Mouse (Mus musculus) C2C12 (cell line): ENCODE measurements around the gene Cnot8. TPM values are rescaled to one million over a fixed set of nuclear protein-coding genes. Genes with fewer than 3 reads are reported as not detected.

Experiments
- H3K27me3 ChIP-seq: one replicate; pipeline ENCODE4 v1.6.1; 2011; ENCODE audit not compliant: control insufficient read depth, insufficient read depth, insufficient read length
- H3K36me3 ChIP-seq: one replicate; pipeline ENCODE4 v1.6.1; 2011; ENCODE audit not compliant: control insufficient read depth, insufficient read depth
- H3K4me3 ChIP-seq: one replicate; pipeline ENCODE4 v1.5.1; 2011; ENCODE audit warnings: mild to moderate bottlenecking, control low read depth; ENCODE audit not compliant: poor library complexity, insufficient read depth, severe bottlenecking
- H3K79me2 ChIP-seq: one replicate; pipeline ENCODE4 v1.6.1; 2011; ENCODE audit not compliant: control insufficient read depth, insufficient read depth
- H3K79me3 ChIP-seq: one replicate; pipeline ENCODE4 v1.6.1; 2011; ENCODE audit warnings: low read depth, control low read depth
- H3ac ChIP-seq: one replicate; pipeline ENCODE3; 2011; ENCODE audit warnings: low read depth; ENCODE audit not compliant: control insufficient read depth, insufficient read length
- CEBPB ChIP-seq: IDR thresholded peaks from one replicate; pipeline ENCODE4 v1.6.1; 2011; ENCODE audit warnings: low read depth, mild to moderate bottlenecking, control low read depth, moderate library complexity
- CTCF ChIP-seq: IDR thresholded peaks from one replicate; pipeline ENCODE4 v1.5.1; 2011; ENCODE audit not compliant: control insufficient read depth, insufficient read depth, insufficient read length
- FOSL1 ChIP-seq: IDR thresholded peaks from one replicate; pipeline ENCODE4 v1.8.0; 2011; ENCODE audit warnings: mild to moderate bottlenecking, low read length; ENCODE audit not compliant: poor library complexity, insufficient read depth, severe bottlenecking
- MAX ChIP-seq: IDR thresholded peaks from one replicate; pipeline ENCODE4 v1.6.1; 2011; ENCODE audit warnings: mild to moderate bottlenecking, control low read depth
- MYOD1 ChIP-seq: IDR thresholded peaks from one replicate; pipeline ENCODE4 v1.6.1; 2011; ENCODE audit warnings: low read depth; ENCODE audit not compliant: control insufficient read depth, insufficient read length
- MYOG ChIP-seq: IDR thresholded peaks from one replicate; pipeline ENCODE4 v1.6.1; 2011; ENCODE audit not compliant: control insufficient read depth, insufficient read length; ENCODE audit errors: extremely low read depth
- USF1 ChIP-seq: IDR thresholded peaks from one replicate; pipeline ENCODE4 v1.6.1; 2011; ENCODE audit warnings: low read depth, mild to moderate bottlenecking, control low read depth, moderate library complexity
- polyA plus RNA-seq: library from polyadenylated mRNA; unstranded; fragments of >200 nt; fragmentation: generic; extraction: Trizol; gene quantifications from one replicate; pipeline ENCODE4 v1.2.1, GENCODE M21; 2012; ENCODE audit warnings: missing spikeins

The Cnot8 gene
- polyA plus RNA-seq, 1 experiment: 44.6 TPM

GRCm38 (mm10) chr11:58072978-58073377 is 31.0 kb upstream of the Cnot8 start:
- H3ac ChIP-seq: no peak overlapping the region
- no peaks in the 10 kb centered on the region for H3K79me3 ChIP-seq
- no peaks in the 10 kb centered on the region for H3K36me3 ChIP-seq
- no peaks in the 10 kb centered on the region for H3K79me2 ChIP-seq
- TF ChIP-seq CEBPB (peak; percentile 9), FOSL1 (no peak), USF1 (no peak), MYOD1 (no peak)
- no peaks in the 10 kb centered on the region for H3K27me3 ChIP-seq
- H3K4me3 ChIP-seq: no peak overlapping the region

DNA sequence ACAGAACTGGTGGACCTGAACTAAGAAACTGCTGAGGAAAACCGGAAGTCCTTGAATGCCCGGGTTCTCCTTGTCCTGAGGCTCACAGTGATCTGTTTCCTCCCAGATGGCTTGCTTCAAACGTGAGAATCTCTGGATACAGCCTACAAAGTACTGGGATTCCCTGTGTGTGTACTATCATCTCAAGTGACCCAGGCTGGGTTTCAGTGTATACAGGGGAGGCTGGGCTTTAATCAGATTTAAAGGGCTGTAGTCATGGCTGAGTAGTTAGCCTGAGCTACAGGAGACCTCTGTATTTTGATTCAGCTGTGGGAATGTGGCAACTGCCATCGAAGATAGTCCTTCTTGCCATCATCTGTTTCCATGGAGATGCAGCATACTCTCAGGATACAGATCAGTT is 26.7 kb upstream of the Cnot8 start:
- H3K27me3 ChIP-seq: no peaks in the 10 kb centered on the region
- no peaks in the 10 kb centered on the region for H3K79me3 ChIP-seq
- no peak overlapping the region for H3K4me3 ChIP-seq
- TF ChIP-seq CTCF: no peak
- TF ChIP-seq CEBPB: no peak
- TF ChIP-seq MYOG: no peak
- TF ChIP-seq MAX: no peak
- no peak for TF ChIP-seq MYOD1
- no peak for TF ChIP-seq USF1
- TF ChIP-seq FOSL1: no peak
- H3ac ChIP-seq: no peak overlapping the region
- no peaks in the 10 kb centered on the region for H3K79me2 ChIP-seq
- no peaks in the 10 kb centered on the region for H3K36me3 ChIP-seq

- no peaks in the 10 kb centered on the region for H3K27me3 ChIP-seq
- TF ChIP-seq CTCF: no peak
- no peak for TF ChIP-seq MYOD1
- no peak for TF ChIP-seq USF1
- TF ChIP-seq CEBPB: no peak
- no peak for TF ChIP-seq MAX
- TF ChIP-seq FOSL1: no peak
- TF ChIP-seq MYOG: no peak
- H3K36me3 ChIP-seq: no peaks in the 10 kb centered on the region
- no peaks in the 10 kb centered on the region for H3K79me3 ChIP-seq
- H3K4me3 ChIP-seq: no peak overlapping the region
- H3K79me2 ChIP-seq: no peaks in the 10 kb centered on the region
- H3ac ChIP-seq: no peak overlapping the region
These were observed 22.2 kb upstream of the Cnot8 start for GRCm38 (mm10) chr11:58081716-58082115.

- Histone ChIP-seq H3K79me3 (no peaks in the 10 kb centered on the region), H3ac (peak overlapping the region; percentile 47), H3K79me2 (no peaks in the 10 kb centered on the region), H3K36me3 (no peaks in the 10 kb centered on the region), H3K4me3 (no peak overlapping the region), H3K27me3 (no peaks in the 10 kb centered on the region)
- TF ChIP-seq CTCF (no peak), FOSL1 (no peak), MYOG (no peak), USF1 (no peak), MAX (no peak), CEBPB (no peak), MYOD1 (no peak)
These were observed 11.4 kb upstream of the Cnot8 start for GRCm38 (mm10) chr11:58092541-58092940.

DNA sequence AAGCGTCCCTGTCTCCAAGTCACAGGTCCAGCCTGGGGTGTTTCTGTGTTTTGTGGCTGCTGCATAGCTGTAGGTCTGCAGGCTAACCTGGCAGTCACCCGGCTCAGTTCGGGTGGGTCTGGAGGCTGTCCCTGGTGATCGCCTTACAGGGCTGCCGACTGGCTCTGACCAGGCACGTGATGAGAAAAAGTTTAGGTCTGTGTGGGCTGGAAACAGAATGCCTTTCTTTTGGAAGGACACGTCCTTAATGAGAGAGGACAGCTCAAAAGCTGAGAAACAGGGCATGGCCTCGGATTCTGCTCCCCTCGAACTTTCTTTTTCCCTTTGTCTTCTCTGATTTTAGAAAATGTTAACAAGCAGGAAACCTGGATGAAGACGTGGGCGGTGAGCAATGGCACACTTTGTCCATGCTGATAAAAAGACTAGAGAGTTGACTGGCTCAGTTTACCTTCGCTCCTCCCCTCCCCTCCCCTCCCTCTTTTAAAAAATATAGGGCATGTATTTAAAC is 10.9 kb upstream of the Cnot8 start, which contains the start of gene Gm12248:
Gm12248 (minus strand) TSS at position 114 of the 508 bp plus-strand sequence.
- H3ac ChIP-seq: peak within 1 kb of the TSS; percentile 47
- no peaks in the 10 kb centered on the region for H3K36me3 ChIP-seq
- TF ChIP-seq USF1 (peak; percentile 93), FOSL1 (no peak)
- no peaks in the 10 kb centered on the region for H3K79me2 ChIP-seq
- no peak within 1 kb of the TSS for H3K4me3 ChIP-seq
- H3K27me3 ChIP-seq: no peaks in the 10 kb centered on the region
- no peaks in the 10 kb centered on the region for H3K79me3 ChIP-seq

- TF ChIP-seq USF1: no peak
- TF ChIP-seq CEBPB: no peak
- TF ChIP-seq MYOD1: no peak
- no peak for TF ChIP-seq MYOG
- no peak for TF ChIP-seq MAX
- no peak for TF ChIP-seq CTCF
- no peak for TF ChIP-seq FOSL1
- Histone ChIP-seq H3ac (no peak overlapping the region), H3K79me3 (no peaks in the 10 kb centered on the region), H3K4me3 (no peak overlapping the region), H3K36me3 (no peaks in the 10 kb centered on the region), H3K27me3 (no peaks in the 10 kb centered on the region), H3K79me2 (no peaks in the 10 kb centered on the region)
These were observed 9.2 kb upstream of the Cnot8 start for GRCm38 (mm10) chr11:58094766-58095165.
